Comparison of ENCODE assay signal across 8 mouse cellular contexts in the genomic region with DNA sequence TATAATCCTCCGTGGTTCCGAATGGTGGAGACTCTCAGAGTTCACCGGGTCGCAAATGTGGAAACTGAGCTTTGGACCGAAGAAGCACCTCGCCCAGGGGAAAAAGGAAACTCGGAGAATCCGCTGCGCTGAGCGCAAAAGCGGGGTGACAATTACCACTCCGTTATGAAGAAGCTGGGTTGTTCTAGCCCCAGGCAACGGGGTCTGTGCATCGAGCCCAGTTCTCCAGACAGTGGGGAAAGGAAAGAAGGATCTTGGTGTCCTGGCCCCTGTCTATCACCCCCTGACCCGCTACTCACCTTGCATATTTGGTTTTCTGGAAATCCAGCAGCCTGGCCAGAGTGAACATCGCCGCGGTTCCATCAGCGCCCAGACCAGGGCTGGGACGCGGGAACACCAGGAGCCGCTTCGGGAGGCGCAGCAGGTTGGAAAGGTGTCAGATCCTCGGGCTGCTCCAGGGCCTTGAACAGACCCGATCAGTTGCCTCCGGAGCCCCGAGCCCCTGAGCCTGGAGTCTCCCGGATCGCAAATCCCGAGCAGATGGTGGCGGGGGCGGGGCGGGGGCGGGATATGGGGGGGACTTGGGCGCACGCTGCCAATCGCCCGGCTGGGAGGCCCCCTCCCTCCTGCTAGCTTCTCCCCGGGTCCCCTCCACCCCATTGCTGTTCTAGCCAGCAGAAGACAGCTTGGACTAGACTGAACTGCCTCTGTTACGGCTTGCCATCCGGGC. TPM values are rescaled to one million over a fixed set of nuclear protein-coding genes. Genes with fewer than 3 reads are reported as not detected.
DNase-seq lines count a peak whose midpoint lies in the region; ATAC-seq and TF ChIP-seq lines count a peak whose summit lies in the region.

A gene (minus strand): TSS at position 542 of the 730 bp plus-strand sequence.

- H3K4me2 ChIP-seq in lung, postnatal 0 days (replicated peaks; ENCODE audit: low read depth, low read length): peak within 1 kb of the TSS; percentile 40
- H3K4me2 ChIP-seq in hindbrain, embryonic 11.5 days (replicated peaks; ENCODE audit: low read depth, low read length): peak within 1 kb of the TSS; percentile 78
- peak within 1 kb of the TSS; percentile 74 for H3K4me2 ChIP-seq in limb, embryonic 11.5 days (ENCODE audit: low read depth, severe bottlenecking)

- WGBS in lung, postnatal 0 days: 3% methylated on average over 41 of the region's 42 CpGs
- 5% methylated on average over 36 of the region's 42 CpGs for WGBS in hindbrain, embryonic 11.5 days
- WGBS in limb, embryonic 11.5 days: 5% methylated on average over 35 of the region's 42 CpGs

- no peaks in the 10 kb centered on the region for H3K4me1 ChIP-seq in lung, postnatal 0 days (ENCODE audit: insufficient read depth, low read depth, low read length)
- H3K4me1 ChIP-seq in hindbrain, embryonic 11.5 days (replicated peaks; ENCODE audit: control insufficient read depth, insufficient read depth, low read length): peaks cover 4% of the 10 kb centered on the region; the same call in 1 of the 2 replicates
- H3K4me1 ChIP-seq in limb, embryonic 11.5 days (ENCODE audit: control insufficient read depth, insufficient read depth, low read length): peaks cover 3% of the 10 kb centered on the region; the same call in 1 of the 2 replicates

- H3K27ac ChIP-seq in lung, postnatal 0 days (ENCODE audit: low read length): no peak within 1 kb of the TSS
- H3K27ac ChIP-seq in hindbrain, embryonic 11.5 days (ENCODE audit: low read depth, low read length): no peak within 1 kb of the TSS
- no peak within 1 kb of the TSS for H3K27ac ChIP-seq in limb, embryonic 11.5 days (replicated peaks; ENCODE audit: low read depth, low read length)

- H3K9me3 ChIP-seq in lung, postnatal 0 days (ENCODE audit: low read length): no peaks in the 10 kb centered on the region
- H3K9me3 ChIP-seq in hindbrain, embryonic 11.5 days (ENCODE audit: control insufficient read depth, low read length): no peaks in the 10 kb centered on the region
- no peaks in the 10 kb centered on the region for H3K9me3 ChIP-seq in limb, embryonic 11.5 days (ENCODE audit: control insufficient read depth, low read length)

- H3K36me3 ChIP-seq in lung, postnatal 0 days (ENCODE audit: insufficient read depth, low read length): no peaks in the 10 kb centered on the region
- no peaks in the 10 kb centered on the region for H3K36me3 ChIP-seq in hindbrain, embryonic 11.5 days (ENCODE audit: control insufficient read depth, insufficient read depth, low read length)
- H3K36me3 ChIP-seq in limb, embryonic 11.5 days (ENCODE audit: control insufficient read depth, insufficient read depth, low read length): no peaks in the 10 kb centered on the region

- H3K9ac ChIP-seq in lung, postnatal 0 days (replicated peaks; ENCODE audit: low read depth): 0 out of 2 replicates have a peak within 1 kb of the TSS, but pooled peaks have one; percentile 23
- H3K9ac ChIP-seq in hindbrain, embryonic 11.5 days (ENCODE audit: low read depth, low read length): peak within 1 kb of the TSS; percentile 50; the same call in 1 of the 2 replicates
- H3K9ac ChIP-seq in limb, embryonic 11.5 days (ENCODE audit: low read length): peak within 1 kb of the TSS; percentile 43; the same call in 1 of the 2 replicates

- DNase-seq in lung, postnatal 0 days (ENCODE audit: low spot score): peak; percentile 8
- DNase-seq in lung, adult 18-20 months: no peak
- peak; percentile 76 to 78 for DNase-seq in cerebellum, postnatal 25 days
- peak; percentile 42 for DNase-seq in hindbrain, embryonic 11.5 days (ENCODE audit: low spot score)
- peak; percentile 53 for DNase-seq in limb, embryonic 11.5 days (ENCODE audit: low spot score)
- peak; percentile 45 for DNase-seq in retina, embryonic 14.5 days (ENCODE audit: low spot score)
- no peak for DNase-seq in urinary bladder, postnatal 14 days (ENCODE audit: low spot score)
- DNase-seq in spleen, postnatal 10 days (ENCODE audit: low spot score in 2 of 2): no peak

- 0 out of 2 replicates have a peak, but pooled peaks have one; percentile 16 for ATAC-seq in lung, postnatal 0 days
- peak; percentile 40; the same call in 1 of the 2 replicates for ATAC-seq in hindbrain, embryonic 11.5 days (ENCODE audit: low FRiP score)
- peak; percentile 39; the same call in 1 of the 2 replicates for ATAC-seq in limb, embryonic 11.5 days (ENCODE audit: insufficient number of reproducible peaks, low FRiP score, low TSS enrichment, low read depth)

- 0 out of 2 replicates have a peak within 1 kb of the TSS, but pooled peaks have one; percentile 12 for H3K4me3 ChIP-seq in lung, postnatal 0 days (ENCODE audit: low read depth, low read length)
- H3K4me3 ChIP-seq in hindbrain, embryonic 11.5 days (ENCODE audit: low read depth, low read length): peak within 1 kb of the TSS; percentile 36
- peak within 1 kb of the TSS; percentile 37 for H3K4me3 ChIP-seq in limb, embryonic 11.5 days (ENCODE audit: low read depth, low read length)

- no peak for TF ChIP-seq EP300 in lung, postnatal 0 days (IDR thresholded peaks at IDR 0.05)

- TF ChIP-seq CTCF in lung, postnatal 0 days (IDR thresholded peaks at IDR 0.05): no peak

- 0 out of 2 replicates have a peak, but pooled peaks cover 4% of the 10 kb centered on the region for H3K27me3 ChIP-seq in lung, postnatal 0 days (replicated peaks; ENCODE audit: insufficient read depth, low read length)
- peaks cover 3% of the 10 kb centered on the region; the same call in 1 of the 2 replicates for H3K27me3 ChIP-seq in hindbrain, embryonic 11.5 days (ENCODE audit: control insufficient read depth, insufficient read depth, low read length)
- H3K27me3 ChIP-seq in limb, embryonic 11.5 days (ENCODE audit: control insufficient read depth, insufficient read depth, low read length): peaks cover 3% of the 10 kb centered on the region; the same call in 1 of the 2 replicates

RNA-seq across cellular contexts. Expression of the gene that starts here (rescaled TPM):
- 0.05 TPM in 1 of 2 replicates, not detected in the other for polyA plus RNA-seq in lung, postnatal 0 days (2015; fragmentation: Nextera tagmentation; extraction: Ambion mirVana)
- polyA plus RNA-seq in hindbrain, embryonic 11.5 days (2014; fragmentation: Nextera tagmentation; extraction: Ambion mirVana): 5.0 TPM in 2 replicates
- polyA plus RNA-seq in limb, embryonic 11.5 days (2014; fragmentation: Nextera tagmentation; extraction: Ambion mirVana): 0.59 and 0.74 TPM in 2 replicates

Comparison
In these comparisons a context has a peak if more than half of its experiments do, and no peak if none do; other contexts are left out.
1. Peak in DNase-seq, ATAC-seq, H3K4me3 ChIP-seq, H3K9ac ChIP-seq and H3K4me2 ChIP-seq in lung, postnatal 0 days; RNA of the gene not detected or under 1 TPM.
2. Peak in DNase-seq, ATAC-seq, H3K4me3 ChIP-seq, H3K9ac ChIP-seq and H3K4me2 ChIP-seq in limb, embryonic 11.5 days; RNA of the gene not detected or under 1 TPM.
3. DNase-seq: peak in cerebellum, postnatal 25 days (2 of 2), hindbrain, embryonic 11.5 days (single experiment) and retina, embryonic 14.5 days (single experiment); none in lung, adult 18-20 months (0 of 2), urinary bladder, postnatal 14 days (single experiment) and spleen, postnatal 10 days (0 of 2).
4. Peak in every context shown above with its lines, with median percentiles within 50 percentile points of each other: ATAC-seq, H3K4me2 ChIP-seq, H3K4me3 ChIP-seq and H3K9ac ChIP-seq.